Mouse (Mus musculus): ENCODE measurements at regions not wholly inside any gene's neighbourhood (a gene's known extent, or its start where the extent isn't known, plus 50 kb on each side); places are given as distances from the start of the nearest gene placed in this dataset.

GRCm38 (mm10) chr13:46062758-46063157 lies 98.0 kb upstream of the Atxn1 start:
- ATAC-seq (replicated peaks; ENCODE audit: insufficient number of reproducible peaks, low FRiP score, low TSS enrichment): no peak
- WGBS (ENCODE audit: insufficient replicate concordance): 82% methylated on average over 7 of the region's 7 CpGs
- H3K4me3 ChIP-seq (ENCODE audit: low read depth, low read length): no peak overlapping the region

DNA sequence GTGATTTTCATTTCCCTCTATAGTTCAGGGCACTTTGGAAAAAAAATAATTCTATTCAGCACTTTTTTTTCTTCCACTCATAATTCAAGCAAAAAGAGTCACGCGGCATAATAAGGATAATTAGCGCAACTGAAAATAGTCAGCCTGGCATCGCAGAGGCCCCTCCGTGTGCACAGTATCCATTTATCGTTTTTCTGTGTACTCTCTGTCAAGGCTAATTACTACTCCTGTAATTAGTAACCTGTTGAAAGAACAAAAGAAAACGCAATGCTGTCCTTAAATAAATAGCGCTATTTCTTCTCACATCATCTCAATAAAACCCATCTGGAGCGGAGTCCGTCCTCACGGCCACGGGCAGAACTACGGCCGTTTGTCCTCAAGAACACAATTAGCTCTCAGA lies 95.1 kb upstream of the Atxn1 start:
- Histone ChIP-seq H3K9ac (ENCODE audit: low read depth, low read length) (no peak overlapping the region), H3K4me2 (no peak overlapping the region), H3K27me3 (ENCODE audit: control insufficient read depth, insufficient read depth, low read length) (no peaks in the 10 kb centered on the region), H3K9me3 (replicated peaks; ENCODE audit: control insufficient read depth, low read length) (no peaks in the 10 kb centered on the region), H3K27ac (ENCODE audit: low read depth, low read length) (no peak overlapping the region), H3K4me3 (ENCODE audit: low read depth, low read length) (no peak overlapping the region), H3K36me3 (ENCODE audit: control insufficient read depth, insufficient read depth, low read length) (no peaks in the 10 kb centered on the region), H3K4me1 (ENCODE audit: control insufficient read depth, insufficient read depth, low read length) (peaks cover 8% of the 10 kb centered on the region; the same call in 1 of the 2 replicates)
- WGBS (ENCODE audit: insufficient replicate concordance): 89% methylated on average over 14 of the region's 14 CpGs
- ATAC-seq (replicated peaks; ENCODE audit: insufficient number of reproducible peaks, low FRiP score, low TSS enrichment): no peak

More at GRCm38 (mm10) chr13:46062758-46063157, 98.0 kb upstream of the Atxn1 start:
- Histone ChIP-seq H3K36me3 (ENCODE audit: control insufficient read depth, insufficient read depth, low read length) (no peaks in the 10 kb centered on the region), H3K4me2 (no peak overlapping the region), H3K4me1 (ENCODE audit: control insufficient read depth, insufficient read depth, low read length) (peaks cover 8% of the 10 kb centered on the region; the same call in 1 of the 2 replicates), H3K9ac (ENCODE audit: low read depth, low read length) (no peak overlapping the region), H3K27me3 (ENCODE audit: control insufficient read depth, insufficient read depth, low read length) (no peaks in the 10 kb centered on the region), H3K27ac (ENCODE audit: low read depth, low read length) (no peak overlapping the region), H3K9me3 (replicated peaks; ENCODE audit: control insufficient read depth, low read length) (no peaks in the 10 kb centered on the region)

DNA sequence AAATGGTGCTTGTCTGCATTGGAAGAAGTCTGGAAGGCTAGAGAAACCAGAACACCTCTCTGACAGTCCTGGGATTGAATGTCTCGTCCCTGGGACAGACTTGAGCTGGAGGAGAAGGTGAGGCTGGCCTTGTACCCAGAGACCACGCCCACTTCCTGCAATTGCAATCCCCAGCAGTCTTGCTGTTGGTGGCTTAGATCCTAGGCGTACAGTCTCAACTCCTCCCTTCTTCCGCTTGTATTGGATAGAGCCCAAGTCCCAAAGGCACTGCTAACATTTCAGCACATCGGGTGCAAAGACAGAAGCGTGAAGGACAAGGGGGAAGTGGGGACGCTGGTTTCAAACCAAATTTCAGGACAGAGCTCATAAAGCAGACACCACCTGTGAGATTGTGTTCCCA lies 94.1 kb upstream of the Atxn1 start:
- Histone ChIP-seq H3K9me3 (replicated peaks; ENCODE audit: control insufficient read depth, low read length) (no peaks in the 10 kb centered on the region), H3K9ac (ENCODE audit: low read depth, low read length) (no peak overlapping the region), H3K4me3 (ENCODE audit: low read depth, low read length) (no peak overlapping the region), H3K27ac (ENCODE audit: low read depth, low read length) (peak overlapping the region; percentile 70), H3K27me3 (ENCODE audit: control insufficient read depth, insufficient read depth, low read length) (no peaks in the 10 kb centered on the region), H3K4me2 (no peak overlapping the region), H3K4me1 (ENCODE audit: control insufficient read depth, insufficient read depth, low read length) (peaks cover 8% of the 10 kb centered on the region; the same call in 1 of the 2 replicates), H3K36me3 (ENCODE audit: control insufficient read depth, insufficient read depth, low read length) (no peaks in the 10 kb centered on the region)
- no peak for ATAC-seq (replicated peaks; ENCODE audit: insufficient number of reproducible peaks, low FRiP score, low TSS enrichment)
- whole genome bisulfite sequencing (ENCODE audit: insufficient replicate concordance): 39% methylated on average over 7 of the region's 7 CpGs

- no peaks in the 10 kb centered on the region for H3K27me3 ChIP-seq (ENCODE audit: control insufficient read depth, insufficient read depth, low read length)
- H3K27ac ChIP-seq (ENCODE audit: low read depth, low read length): peak overlapping the region; percentile 70
- no peak overlapping the region for H3K9ac ChIP-seq (ENCODE audit: low read depth, low read length)
- peaks cover 8% of the 10 kb centered on the region; the same call in 1 of the 2 replicates for H3K4me1 ChIP-seq (ENCODE audit: control insufficient read depth, insufficient read depth, low read length)
- 32% methylated on average over 3 of the region's 3 CpGs for WGBS (ENCODE audit: insufficient replicate concordance)
- H3K4me2 ChIP-seq: no peak overlapping the region
- no peaks in the 10 kb centered on the region for H3K9me3 ChIP-seq (replicated peaks; ENCODE audit: control insufficient read depth, low read length)
- no peak overlapping the region for H3K4me3 ChIP-seq (ENCODE audit: low read depth, low read length)
- ATAC-seq (replicated peaks; ENCODE audit: insufficient number of reproducible peaks, low FRiP score, low TSS enrichment): no peak
- H3K36me3 ChIP-seq (ENCODE audit: control insufficient read depth, insufficient read depth, low read length): no peaks in the 10 kb centered on the region
Measured at GRCm38 (mm10) chr13:46058341-46058740, 93.5 kb upstream of the Atxn1 start.

DNA sequence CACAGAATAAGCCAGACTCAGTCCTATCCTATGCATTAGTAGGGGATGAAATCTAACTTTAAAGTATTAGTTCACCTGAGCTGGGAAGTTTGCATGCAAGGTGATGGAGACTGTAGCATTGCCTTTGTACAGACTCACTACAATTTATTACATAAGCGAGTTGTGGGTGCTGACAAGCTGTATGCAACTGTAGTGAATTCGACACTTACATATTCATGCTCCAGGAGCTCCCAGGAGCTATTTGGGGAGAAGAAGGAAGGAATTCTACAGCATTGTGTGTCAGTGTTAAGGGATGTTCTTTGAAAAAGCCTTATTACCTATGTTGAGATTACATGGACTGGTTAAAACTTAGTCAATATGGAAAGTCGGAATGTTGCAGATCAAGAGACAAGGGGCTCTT lies 90.6 kb upstream of the Atxn1 start:
- H3K9me3 ChIP-seq (replicated peaks; ENCODE audit: control insufficient read depth, low read length): no peaks in the 10 kb centered on the region
- 73% methylated on average over 3 of the region's 3 CpGs for WGBS (ENCODE audit: insufficient replicate concordance)
- no peaks in the 10 kb centered on the region for H3K36me3 ChIP-seq (ENCODE audit: control insufficient read depth, insufficient read depth, low read length)
- H3K4me2 ChIP-seq: no peak overlapping the region
- no peak overlapping the region for H3K27ac ChIP-seq (ENCODE audit: low read depth, low read length)
- H3K4me3 ChIP-seq (ENCODE audit: low read depth, low read length): no peak overlapping the region
- peaks cover 8% of the 10 kb centered on the region; the same call in 1 of the 2 replicates for H3K4me1 ChIP-seq (ENCODE audit: control insufficient read depth, insufficient read depth, low read length)
- no peak for ATAC-seq (replicated peaks; ENCODE audit: insufficient number of reproducible peaks, low FRiP score, low TSS enrichment)
- H3K9ac ChIP-seq (ENCODE audit: low read depth, low read length): no peak overlapping the region
- no peaks in the 10 kb centered on the region for H3K27me3 ChIP-seq (ENCODE audit: control insufficient read depth, insufficient read depth, low read length)

DNA sequence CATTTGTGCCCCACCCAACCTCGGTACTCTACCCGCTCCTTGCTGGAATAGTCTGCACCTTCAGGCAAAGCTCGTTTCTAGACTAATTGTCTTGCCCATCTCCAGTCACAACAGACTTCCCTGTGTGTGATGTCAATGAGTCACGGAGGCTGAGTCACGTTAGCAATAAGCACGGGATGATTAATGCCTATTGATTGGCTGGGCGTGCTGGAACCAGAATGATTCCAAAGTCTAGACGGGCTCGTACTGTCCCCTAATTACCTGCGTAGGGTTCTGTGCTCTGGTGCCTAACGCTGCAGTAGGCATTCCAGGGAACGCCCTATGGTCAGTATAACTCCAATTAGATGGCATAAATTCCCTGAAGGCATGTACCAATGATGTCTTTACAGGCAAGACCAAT lies 78.8 kb upstream of the Atxn1 start:
- Histone ChIP-seq H3K36me3 (ENCODE audit: control insufficient read depth, insufficient read depth, low read length) (no peaks in the 10 kb centered on the region), H3K9me3 (replicated peaks; ENCODE audit: control insufficient read depth, low read length) (no peaks in the 10 kb centered on the region), H3K4me3 (ENCODE audit: low read depth, low read length) (no peak overlapping the region), H3K4me2 (peak overlapping the region; percentile 14), H3K4me1 (ENCODE audit: control insufficient read depth, insufficient read depth, low read length) (no peaks in the 10 kb centered on the region), H3K27ac (ENCODE audit: low read depth, low read length) (peak overlapping the region; percentile 46; the same call in 1 of the 2 replicates), H3K27me3 (ENCODE audit: control insufficient read depth, insufficient read depth, low read length) (no peaks in the 10 kb centered on the region), H3K9ac (ENCODE audit: low read depth, low read length) (no peak overlapping the region)
- ATAC-seq (replicated peaks; ENCODE audit: insufficient number of reproducible peaks, low FRiP score, low TSS enrichment): no peak
- WGBS (ENCODE audit: insufficient replicate concordance): 73% methylated on average over 12 of the region's 12 CpGs

DNA sequence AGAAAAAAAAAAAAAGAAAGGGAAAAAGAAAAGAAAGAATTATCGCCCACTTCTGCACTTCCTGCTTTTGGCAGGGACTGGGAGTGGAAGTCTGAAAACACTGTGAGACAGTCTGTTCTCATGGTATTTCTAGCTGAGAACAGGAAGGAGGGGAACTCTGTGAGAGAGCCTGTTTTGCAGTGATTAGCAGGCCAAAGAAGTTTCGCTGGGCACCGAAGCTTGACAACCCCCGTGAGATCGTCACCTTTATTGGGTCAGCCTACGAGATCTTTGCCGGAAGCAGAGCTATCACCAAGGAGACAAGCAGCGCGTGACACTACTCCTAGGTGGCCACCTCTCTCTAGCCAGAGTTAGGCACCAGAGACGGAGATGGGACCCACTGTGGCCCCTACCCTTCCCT lies 78.2 kb upstream of the Atxn1 start:
- H3K4me3 ChIP-seq (ENCODE audit: low read depth, low read length): no peak overlapping the region
- peak overlapping the region; percentile 14 for H3K4me2 ChIP-seq
- H3K9me3 ChIP-seq (replicated peaks; ENCODE audit: control insufficient read depth, low read length): no peaks in the 10 kb centered on the region
- H3K36me3 ChIP-seq (ENCODE audit: control insufficient read depth, insufficient read depth, low read length): no peaks in the 10 kb centered on the region
- H3K4me1 ChIP-seq (ENCODE audit: control insufficient read depth, insufficient read depth, low read length): no peaks in the 10 kb centered on the region
- H3K9ac ChIP-seq (ENCODE audit: low read depth, low read length): no peak overlapping the region
- H3K27me3 ChIP-seq (ENCODE audit: control insufficient read depth, insufficient read depth, low read length): no peaks in the 10 kb centered on the region
- no peak for ATAC-seq (replicated peaks; ENCODE audit: insufficient number of reproducible peaks, low FRiP score, low TSS enrichment)
- 38% methylated on average over 10 of the region's 10 CpGs for WGBS (ENCODE audit: insufficient replicate concordance)
- H3K27ac ChIP-seq (ENCODE audit: low read depth, low read length): peak overlapping the region; percentile 46

DNA sequence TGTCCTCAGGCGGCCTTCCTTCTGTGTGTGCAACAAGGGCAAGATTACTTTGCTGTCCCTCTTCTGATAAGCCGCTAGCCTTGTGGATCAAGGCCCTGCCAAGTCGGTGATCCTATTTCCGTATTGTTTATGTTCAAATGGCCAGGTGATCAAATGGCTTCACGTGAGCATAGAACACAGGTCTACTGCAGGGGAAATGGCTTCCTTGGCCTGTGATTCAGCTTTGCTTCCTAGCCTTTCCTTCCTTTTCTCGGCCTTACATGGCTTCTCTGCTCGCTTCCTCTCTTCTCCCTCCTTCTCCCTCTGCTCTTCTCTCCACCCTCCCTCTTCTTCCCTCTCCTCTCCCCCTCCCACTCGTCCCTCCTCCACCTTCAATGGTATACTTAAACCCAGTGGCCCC lies 77.4 kb upstream of the Atxn1 start:
- Histone ChIP-seq H3K27ac (ENCODE audit: low read depth, low read length) (peak overlapping the region; percentile 41; the same call in 1 of the 2 replicates), H3K4me1 (ENCODE audit: control insufficient read depth, insufficient read depth, low read length) (no peaks in the 10 kb centered on the region), H3K36me3 (ENCODE audit: control insufficient read depth, insufficient read depth, low read length) (no peaks in the 10 kb centered on the region), H3K4me3 (ENCODE audit: low read depth, low read length) (no peak overlapping the region), H3K9ac (ENCODE audit: low read depth, low read length) (no peak overlapping the region), H3K27me3 (ENCODE audit: control insufficient read depth, insufficient read depth, low read length) (no peaks in the 10 kb centered on the region), H3K9me3 (replicated peaks; ENCODE audit: control insufficient read depth, low read length) (no peaks in the 10 kb centered on the region), H3K4me2 (no peak overlapping the region; the same call in 1 of the 2 replicates)
- no peak for ATAC-seq (replicated peaks; ENCODE audit: insufficient number of reproducible peaks, low FRiP score, low TSS enrichment)
- 48% methylated on average over 8 of the region's 8 CpGs for WGBS (ENCODE audit: insufficient replicate concordance)

GRCm38 (mm10) chr13:46041475-46041874 lies 76.7 kb upstream of the Atxn1 start:
- H3K4me1 ChIP-seq (ENCODE audit: control insufficient read depth, insufficient read depth, low read length): no peaks in the 10 kb centered on the region
- no peak overlapping the region for H3K27ac ChIP-seq (ENCODE audit: low read depth, low read length)
- H3K36me3 ChIP-seq (ENCODE audit: control insufficient read depth, insufficient read depth, low read length): no peaks in the 10 kb centered on the region
- no peak overlapping the region for H3K4me2 ChIP-seq
- H3K4me3 ChIP-seq (ENCODE audit: low read depth, low read length): no peak overlapping the region
- H3K9me3 ChIP-seq (replicated peaks; ENCODE audit: control insufficient read depth, low read length): no peaks in the 10 kb centered on the region
- no peaks in the 10 kb centered on the region for H3K27me3 ChIP-seq (ENCODE audit: control insufficient read depth, insufficient read depth, low read length)
- no peak overlapping the region for H3K9ac ChIP-seq (ENCODE audit: low read depth, low read length)
- WGBS (ENCODE audit: insufficient replicate concordance): 83% methylated on average over 4 of the region's 4 CpGs
- no peak for ATAC-seq (replicated peaks; ENCODE audit: insufficient number of reproducible peaks, low FRiP score, low TSS enrichment)
